In genomic region chr1:60723555-60723954, GRCm38 (mm10) we compare ENCODE assay signal across 30 mouse cellular contexts.
"Had no signal": no experiment of that assay in that cellular context is flagged by ENCODE, and none has a peak within 500 bp of the region (broad histone marks: within the 10 kb centered on the region; RNA-seq: fewer than 3 reads in every experiment).

No protein-coding gene starts in this region.

- H3K36me3 ChIP-seq: limb, embryonic 12.5 days; limb, embryonic 13.5 days; limb, embryonic 15.5 days; liver, embryonic 12.5 days; liver, embryonic 13.5 days; liver, embryonic 15.5 days; lung, embryonic 15.5 days; midbrain, embryonic 10.5 days; midbrain, embryonic 12.5 days; midbrain, embryonic 13.5 days; midbrain, embryonic 15.5 days had no signal

- H3K4me1 ChIP-seq: limb, embryonic 12.5 days; limb, embryonic 13.5 days; limb, embryonic 15.5 days; liver, embryonic 12.5 days; liver, embryonic 13.5 days; liver, embryonic 15.5 days; lung, embryonic 15.5 days; megakaryocyte, embryonic 14.5 days; midbrain, embryonic 10.5 days; midbrain, embryonic 12.5 days; midbrain, embryonic 13.5 days; midbrain, embryonic 15.5 days had no signal

- H3K27ac ChIP-seq: left cerebral cortex, adult 2 months; limb, embryonic 12.5 days; limb, embryonic 13.5 days; limb, embryonic 15.5 days; liver, embryonic 12.5 days; liver, embryonic 13.5 days; liver, embryonic 14.5 days; liver, embryonic 15.5 days; lung, embryonic 15.5 days; macrophage; midbrain, embryonic 10.5 days; midbrain, embryonic 12.5 days; midbrain, embryonic 13.5 days; midbrain, embryonic 15.5 days had no signal

- DNase-seq: left cerebral cortex, postnatal 4 days; liver; liver, embryonic 13.5 days; liver, postnatal 0 days; lung, adult 18-20 months; lung, adult 2 months; lung, embryonic 14.5 days; lung, postnatal 10 days; lung, postnatal 14 days; lung, postnatal 36 days; midbrain, embryonic 14.5 days had no signal

- H3K9me3 ChIP-seq: limb, embryonic 12.5 days; limb, embryonic 13.5 days; limb, embryonic 15.5 days; liver, embryonic 12.5 days; liver, embryonic 13.5 days; liver, embryonic 15.5 days; lung, embryonic 15.5 days; midbrain, embryonic 10.5 days; midbrain, embryonic 12.5 days; midbrain, embryonic 13.5 days; midbrain, embryonic 15.5 days had no signal

- H3K27me3 ChIP-seq: limb, embryonic 12.5 days; limb, embryonic 13.5 days; limb, embryonic 15.5 days; liver, embryonic 12.5 days; liver, embryonic 13.5 days; liver, embryonic 15.5 days; lung, embryonic 15.5 days; megakaryocyte, embryonic 14.5 days; midbrain, embryonic 12.5 days; midbrain, embryonic 13.5 days; midbrain, embryonic 15.5 days had no signal

- H3K9ac ChIP-seq: limb, embryonic 12.5 days; limb, embryonic 13.5 days; limb, embryonic 15.5 days; liver, embryonic 12.5 days; liver, embryonic 13.5 days; liver, embryonic 14.5 days; liver, embryonic 15.5 days; liver, postnatal 0 days; lung, embryonic 14.5 days; lung, embryonic 15.5 days; midbrain, embryonic 12.5 days; midbrain, embryonic 13.5 days; midbrain, embryonic 15.5 days had no signal

- ATAC-seq: liver, embryonic 12.5 days; liver, postnatal 0 days; lung, postnatal 0 days; midbrain, embryonic 13.5 days; midbrain, embryonic 15.5 days; midbrain, embryonic 16.5 days had no signal

- H3K4me3 ChIP-seq: left cerebral cortex, adult 2 months; limb, embryonic 12.5 days; limb, embryonic 13.5 days; limb, embryonic 15.5 days; liver, embryonic 12.5 days; liver, embryonic 13.5 days; liver, embryonic 15.5 days; lung, embryonic 15.5 days; megakaryocyte, embryonic 14.5 days; midbrain, embryonic 10.5 days; midbrain, embryonic 12.5 days; midbrain, embryonic 13.5 days; midbrain, embryonic 15.5 days; myocyte had no signal

- H3K4me2 ChIP-seq: limb, embryonic 12.5 days; limb, embryonic 13.5 days; limb, embryonic 15.5 days; liver, embryonic 11.5 days; liver, embryonic 12.5 days; liver, embryonic 13.5 days; liver, embryonic 15.5 days; lung, embryonic 14.5 days; lung, embryonic 15.5 days; midbrain, embryonic 11.5 days; midbrain, embryonic 12.5 days; midbrain, embryonic 13.5 days; midbrain, embryonic 15.5 days had no signal
